Comparison of ENCODE assay signal across 21 mouse cellular contexts in genomic region chr13:104101606-104102235, GRCm38 (mm10). TPM values are rescaled to one million over a fixed set of nuclear protein-coding genes. Genes with fewer than 3 reads are reported as not detected.
DNase-seq lines count a peak whose midpoint lies in the region; ATAC-seq and TF ChIP-seq lines count a peak whose summit lies in the region.
"Had no signal": no experiment of that assay in that cellular context is flagged by ENCODE, and none has a peak within 500 bp of the region (broad histone marks: within the 10 kb centered on the region; RNA-seq: fewer than 3 reads in every experiment).

No protein-coding gene starts in this region.

- TF ChIP-seq RAD21 in MEL (IDR thresholded peaks at IDR 0.05; ENCODE audit: low read depth, low read length): no peak

- peaks cover 12% of the 10 kb centered on the region for H3K36me3 ChIP-seq in heart, embryonic 12.5 days
- peaks cover 0 to 8% of the 10 kb centered on the region in 2 experiments; a peak in 2 of 4 replicates for H3K36me3 ChIP-seq in MEL (ENCODE audit: control insufficient read depth in 1 of 2, insufficient read depth in 2 of 2, low read length in 2 of 2)

- ATAC-seq in heart, embryonic 12.5 days (ENCODE audit: insufficient number of reproducible peaks, low FRiP score): 0 out of 2 replicates have a peak, but pooled peaks have one; percentile 25
- ATAC-seq in monocyte, adult 5-6 weeks (replicated peaks; ENCODE audit: insufficient number of reproducible peaks, low FRiP score, low TSS enrichment, poor library complexity, severe bottlenecking): no peak
- ATAC-seq: forebrain, embryonic 13.5 days; forebrain, postnatal 0 days; hindbrain, embryonic 16.5 days had no signal

- no peak overlapping the region for H3K4me3 ChIP-seq in heart, embryonic 12.5 days
- no peak overlapping the region for H3K4me3 ChIP-seq in MEL (ENCODE audit: control insufficient read depth in 1 of 2, insufficient read depth in 1 of 2, low read depth in 2 of 2, low read length in 2 of 2)
- H3K4me3 ChIP-seq: embryonic facial prominence, embryonic 10.5 days; forebrain, embryonic 13.5 days; heart, adult 2 months had no signal

- TF ChIP-seq EP300 in MEL (IDR thresholded peaks at IDR 0.05; ENCODE audit: low read depth in 1 of 2, low read length in 2 of 2): peak in 1 of 2 experiments; percentile 78; a peak in 2 of 4 replicates

- no peak overlapping the region for H3K9ac ChIP-seq in heart, embryonic 12.5 days
- no peak overlapping the region for H3K9ac ChIP-seq in MEL (ENCODE audit: control insufficient read depth, low read depth, low read length, poor library complexity, severe bottlenecking)
- H3K9ac ChIP-seq: forebrain, embryonic 13.5 days; forebrain, postnatal 0 days had no signal

- WGBS in heart, embryonic 12.5 days: 79% methylated on average over 5 of the region's 5 CpGs

- no peak overlapping the region for H3K27ac ChIP-seq in heart, embryonic 12.5 days (ENCODE audit: poor library complexity, severe bottlenecking)
- no peak overlapping the region for H3K27ac ChIP-seq in MEL (ENCODE audit: control insufficient read depth, low read depth, low read length)
- H3K27ac ChIP-seq: embryonic facial prominence, embryonic 10.5 days; forebrain, embryonic 13.5 days; heart, adult 2 months had no signal

- peaks cover 11% of the 10 kb centered on the region for H3K4me1 ChIP-seq in heart, embryonic 12.5 days (replicated peaks)
- H3K4me1 ChIP-seq in MEL (ENCODE audit: control insufficient read depth in 1 of 2, insufficient read depth in 2 of 2, low read length in 2 of 2): peaks cover 0 to 10% of the 10 kb centered on the region in 2 experiments; a peak in 2 of 4 replicates
- H3K4me1 ChIP-seq: embryonic facial prominence, embryonic 10.5 days; forebrain, embryonic 13.5 days had no signal

- DNase-seq in adrenal gland, adult (ENCODE audit: inconsistent age in 2 of 2, low spot score in 1 of 2): peak; percentile 55 to 74
- DNase-seq in adrenal gland, adult 18-20 months (ENCODE audit: low spot score in 2 of 2): no peak
- no peak for DNase-seq in heart, postnatal 10 days
- peak; percentile 66 for DNase-seq in MEL (ENCODE audit: low read depth, low spot score)
- no peak for DNase-seq in layer of hippocampus, adult 18-20 months (ENCODE audit: low spot score in 2 of 2)
- DNase-seq: adrenal gland, postnatal 25 days; cerebellum, adult 11 months; cerebellum, adult 8-10 months; cerebellum, postnatal 25 days; forebrain, postnatal 0 days; gastrocnemius, postnatal 14 days; heart, adult 2 months; heart, postnatal 36 days; kidney, adult 11 months; kidney, adult 9 months had no signal

- no peak for TF ChIP-seq POLR2A in MEL (IDR thresholded peaks at IDR 0.05; ENCODE audit: control insufficient read depth in 1 of 2, insufficient read depth in 1 of 2, low read depth in 1 of 2, low read length in 2 of 2, poor library complexity in 1 of 2)

- no peaks in the 10 kb centered on the region; the same call in 1 of the 2 replicates for H3K79me2 ChIP-seq in MEL (ENCODE audit: control insufficient read depth, insufficient read depth, low read length, poor library complexity)

- intact Hi-C loops in heart, postnatal 10 days (cut with DNase I): no loop called here

- peaks cover 5% of the 10 kb centered on the region; the same call in 1 of the 2 replicates for H3K9me3 ChIP-seq in heart, embryonic 12.5 days (replicated peaks)
- H3K9me3 ChIP-seq in MEL (replicated peaks; ENCODE audit: insufficient read depth, low read length): no peaks in the 10 kb centered on the region

- no peak for TF ChIP-seq CTCF in MEL (IDR thresholded peaks at IDR 0.05 in 2 of 3, conservative IDR thresholded peaks at IDR 0.05 in 1 of 3; ENCODE audit: control insufficient read depth in 1 of 3, insufficient read depth in 1 of 3, low read depth in 2 of 3, low read length in 3 of 3, poor library complexity in 1 of 3, severe bottlenecking in 1 of 3)

- no peaks in the 10 kb centered on the region for H3K27me3 ChIP-seq in heart, embryonic 12.5 days (replicated peaks)
- no peaks in the 10 kb centered on the region for H3K27me3 ChIP-seq in MEL (ENCODE audit: control insufficient read depth in 1 of 2, insufficient read depth in 2 of 2, low read length in 2 of 2)
- H3K27me3 ChIP-seq: forebrain, embryonic 13.5 days had no signal

- no peak overlapping the region for H3K4me2 ChIP-seq in heart, embryonic 12.5 days
- H3K4me2 ChIP-seq: forebrain, embryonic 13.5 days; heart, embryonic 11.5 days had no signal

TF ChIP-seq in MEL, 35 proteins besides CTCF, POLR2A, EP300 and RAD21:
- 0 out of 2 replicates have a peak, but pooled peaks have one; percentile 44 for TF ChIP-seq MYC (IDR thresholded peaks at IDR 0.05; ENCODE audit: low read depth, low read length)
- no peak for TF ChIP-seq UBTF (IDR thresholded peaks at IDR 0.05; ENCODE audit: borderline replicate concordance, insufficient read depth, low read depth, low read length)
- TF ChIP-seq RCOR1 (IDR thresholded peaks at IDR 0.05; ENCODE audit: low read depth, low read length): 0 out of 2 replicates have a peak, but pooled peaks have one; percentile 23
- TF ChIP-seq CHD2 (IDR thresholded peaks at IDR 0.05; ENCODE audit: low read length): no peak
- TF ChIP-seq GATA1 (IDR thresholded peaks at IDR 0.05; ENCODE audit: low read depth, low read length): peak; percentile 75
- no peak for TF ChIP-seq TAL1 (IDR thresholded peaks at IDR 0.05; ENCODE audit: low read length)

RNA-seq across cellular contexts. Expression of gene Nln, which starts 7.7 kb away (rescaled TPM):
- 10 to 100 TPM; 15.2 to 16.5 TPM for total RNA-seq in adrenal gland, adult 18-20 months (2021)
- 25.7 and 26.9 TPM in 2 replicates for polyA plus RNA-seq in heart, embryonic 12.5 days (2016; fragmentation: Nextera tagmentation; extraction: Ambion mirVana)
- total RNA-seq in heart, postnatal 10 days (2021): 10 to 100 TPM; 21.6 to 21.8 TPM
- 14.2 and 15.4 TPM in 2 replicates for total RNA-seq in MEL (2012; rRNA removed)
- polyA plus RNA-seq in MEL (2012; ENCODE audit: insufficient read depth in 1 of 2, insufficient read length in 2 of 2, low read depth in 1 of 2, low replicate concordance in 2 of 2, missing spikeins in 1 of 2): 100 to 1,000 TPM in 1 of 2 experiments, 10 to 100 TPM in 1; 16.1 to 229 TPM
- total RNA-seq in layer of hippocampus, adult 18-20 months (2021): 10 to 100 TPM; 17.4 to 21.1 TPM
- 31.8 to 84.6 TPM (median 55.0 TPM) in 3 replicates for total RNA-seq in monocyte, adult 5-6 weeks (2017)

RNA-seq across cellular contexts. Expression of gene Sgtb, which starts 7.8 kb away (rescaled TPM):
- 10 to 100 TPM in 1 of 2 experiments, 1 to 10 TPM in 1; 7.0 to 18.3 TPM for total RNA-seq in adrenal gland, adult 18-20 months (2021)
- 2.5 and 3.5 TPM in 2 replicates for polyA plus RNA-seq in heart, embryonic 12.5 days (2016; fragmentation: Nextera tagmentation; extraction: Ambion mirVana)
- total RNA-seq in heart, postnatal 10 days (2021): 1 to 10 TPM; 2.0 to 2.1 TPM
- total RNA-seq in MEL (2012; rRNA removed): 0.03 TPM in 1 of 2 replicates, not detected in the other
- under 1 TPM in 1 of 2 experiments, not detected in 1; 0.11 TPM for polyA plus RNA-seq in MEL (2012; ENCODE audit: insufficient read depth in 1 of 2, insufficient read length in 2 of 2, low read depth in 1 of 2, low replicate concordance in 2 of 2, missing spikeins in 1 of 2)
- 10 to 100 TPM; 79.8 to 80.1 TPM for total RNA-seq in layer of hippocampus, adult 18-20 months (2021)
- 0.87 to 2.1 TPM (median 1.2 TPM) in 3 replicates for total RNA-seq in monocyte, adult 5-6 weeks (2017)

Comparison
In these comparisons a context has a peak if more than half of its experiments do, and no peak if none do; other contexts are left out.
1. DNase-seq: peak in adrenal gland, adult (2 of 2) and MEL (single experiment); none in adrenal gland, adult 18-20 months (0 of 2), heart, postnatal 10 days (0 of 2) and layer of hippocampus, adult 18-20 months (0 of 2).
2. RNA of gene Sgtb, which starts 7.8 kb away (total RNA-seq): 79.8 to 80.1 TPM in layer of hippocampus, adult 18-20 months; 7.0 to 18.3 TPM in adrenal gland, adult 18-20 months, 2.0 to 2.1 TPM in heart, postnatal 10 days, 0.87 to 2.1 TPM in monocyte, adult 5-6 weeks and 0.03 TPM in MEL; every median in the first group is over 4 times any median in the second.